Mouse (Mus musculus): ENCODE results near the gene Lst1.

The Lst1 gene

GRCm38 (mm10) chr17:35185639-35186611, 2.3 kb downstream of the Lst1 start:
- DNase-seq (ENCODE audit: low spot score): no peak

- no peak for DNase-seq (ENCODE audit: low spot score)
These were observed 8.1 kb downstream of the Lst1 start for GRCm38 (mm10) chr17:35180093-35180492.

GRCm38 (mm10) chr17:35178528-35178927, 9.7 kb downstream of the Lst1 start:
- no peak for DNase-seq (ENCODE audit: low spot score)

GRCm38 (mm10) chr17:35175968-35176367, 12.3 kb downstream of the Lst1 start, which contains the start of gene Aif1:
Gene Aif1 (minus strand): TSS chr17:35176068.
- no peak for DNase-seq (ENCODE audit: low spot score)

- no peak for DNase-seq (ENCODE audit: low spot score)
These were observed 12.9 kb downstream of the Lst1 start for GRCm38 (mm10) chr17:35175382-35175781.

GRCm38 (mm10) chr17:35174201-35174977, 13.8 kb downstream of the Lst1 start:
- no peak for DNase-seq (ENCODE audit: low spot score)

GRCm38 (mm10) chr17:35173329-35173728, 14.9 kb downstream of the Lst1 start:
- no peak for DNase-seq (ENCODE audit: low spot score)

GRCm38 (mm10) chr17:35172445-35173234, 15.6 kb downstream of the Lst1 start:
- no peak for DNase-seq (ENCODE audit: low spot score)

GRCm38 (mm10) chr17:35168541-35169207, 19.6 kb downstream of the Lst1 start:
- DNase-seq (ENCODE audit: low spot score): no peak

- DNase-seq (ENCODE audit: low spot score): no peak
These were observed 20.4 kb downstream of the Lst1 start for GRCm38 (mm10) chr17:35167794-35168193.

GRCm38 (mm10) chr17:35166352-35167035, 21.7 kb downstream of the Lst1 start:
- no peak for DNase-seq (ENCODE audit: low spot score)

- DNase-seq (ENCODE audit: low spot score): no peak
These were observed 22.6 kb downstream of the Lst1 start for GRCm38 (mm10) chr17:35165451-35166155.

GRCm38 (mm10) chr17:35164568-35165450, 23.4 kb downstream of the Lst1 start, which contains the start of gene Prrc2a:
Gene Prrc2a (minus strand): TSS chr17:35164897.
- DNase-seq (ENCODE audit: low spot score): peak; percentile 99

- no peak for DNase-seq (ENCODE audit: low spot score)
These were observed 24.0 kb downstream of the Lst1 start for GRCm38 (mm10) chr17:35164218-35164567.

- DNase-seq (ENCODE audit: low spot score): no peak
These were observed 24.7 kb downstream of the Lst1 start for GRCm38 (mm10) chr17:35163326-35164081.

GRCm38 (mm10) chr17:35162730-35163129, 25.5 kb downstream of the Lst1 start:
- no peak for DNase-seq (ENCODE audit: low spot score)

GRCm38 (mm10) chr17:35162121-35162520, 26.1 kb downstream of the Lst1 start:
- no peak for DNase-seq (ENCODE audit: low spot score)

GRCm38 (mm10) chr17:35161421-35161820, 26.8 kb downstream of the Lst1 start:
- DNase-seq (ENCODE audit: low spot score): no peak

Measured in layer of hippocampus, adult 9-10 months (tissue).